Mouse (Mus musculus) heart, adult 9 months (tissue): ENCODE results near the gene Htr3a.
A peak's percentile ranks its signal among the peaks of the same experiment; 100 is the strongest.

Source experiments
- DNase-seq, 2 experiments: peaks; one replicate each; pipeline ENCODE4 v3.0.0; 2022; ENCODE audit warnings: low spot score in 2 of 2

Htr3a gene

GRCm38 (mm10) chr9:48910885-48911537, at the start of gene Htr3a:
Htr3a (minus strand) TSS chr9:48911099.
- DNase-seq, result peak; percentile 48 to 50

- DNase-seq, result no peak
These were observed 36.7 kb upstream of the Htr3a start for GRCm38 (mm10) chr9:48947565-48947964.

GRCm38 (mm10) chr9:48942349-48942748, 31.4 kb upstream of the Htr3a start:
- no peak for DNase-seq

GRCm38 (mm10) chr9:48929436-48929835, 18.5 kb upstream of the Htr3a start:
- no peak for DNase-seq

GRCm38 (mm10) chr9:48928781-48929180, 17.9 kb upstream of the Htr3a start:
- DNase-seq, result no peak

- DNase-seq, result no peak
These were observed 5.3 kb upstream of the Htr3a start for GRCm38 (mm10) chr9:48916011-48916788.

GRCm38 (mm10) chr9:48904421-48904820, 6.5 kb downstream of the Htr3a start:
- no peak for DNase-seq

- DNase-seq, result no peak
These were observed 7.1 kb downstream of the Htr3a start for GRCm38 (mm10) chr9:48903766-48904165.

- peak in 1 of 2 experiments; percentile 3 for DNase-seq
These were observed 12.3 kb downstream of the Htr3a start for GRCm38 (mm10) chr9:48898551-48898950.

- no peak for DNase-seq
These were observed 14.9 kb downstream of the Htr3a start for GRCm38 (mm10) chr9:48895819-48896536.

GRCm38 (mm10) chr9:48894755-48895154, 16.1 kb downstream of the Htr3a start:
- no peak for DNase-seq

- peak in 1 of 2 experiments; percentile 57 for DNase-seq
These were observed 16.9 kb downstream of the Htr3a start for GRCm38 (mm10) chr9:48893986-48894385.

- DNase-seq, result no peak
These were observed 21.8 kb downstream of the Htr3a start for GRCm38 (mm10) chr9:48889093-48889492.

GRCm38 (mm10) chr9:48872896-48873295, 38.0 kb downstream of the Htr3a start:
- no peak for DNase-seq

- DNase-seq, result no peak
These were observed 44.3 kb downstream of the Htr3a start for GRCm38 (mm10) chr9:48866523-48867121.

GRCm38 (mm10) chr9:48865235-48865634, 45.7 kb downstream of the Htr3a start:
- no peak for DNase-seq

- no peak for DNase-seq
These were observed 49.4 kb downstream of the Htr3a start for GRCm38 (mm10) chr9:48861481-48861880.

GRCm38 (mm10) chr9:48860526-48860845, 50.4 kb downstream of the Htr3a start:
- DNase-seq, result peak; percentile 72

- no peak for DNase-seq
These were observed 50.9 kb downstream of the Htr3a start for GRCm38 (mm10) chr9:48859828-48860525.

- DNase-seq, result no peak
These were observed 53.0 kb downstream of the Htr3a start for GRCm38 (mm10) chr9:48857944-48858343.

- DNase-seq, result no peak
These were observed 54.7 kb downstream of the Htr3a start for GRCm38 (mm10) chr9:48856240-48856639.

- DNase-seq, result no peak
These were observed 61.4 kb downstream of the Htr3a start for GRCm38 (mm10) chr9:48849531-48849930.
